Mouse (Mus musculus) cerebellum, adult 2 months (tissue): Measurements from ENCODE around the gene Sorcs2.

ENCODE experiments used
- CTCF ChIP-seq: fragments of 200-500 bp; IDR thresholded peaks from 2 replicates; pipeline ENCODE4 v1.5.1; 2011; ENCODE audit warnings: low read depth, mild to moderate bottlenecking, control low read depth, low read length, moderate library complexity, borderline replicate concordance; ENCODE audit not compliant: insufficient read depth
- POLR2A ChIP-seq: fragments of 200-500 bp; IDR thresholded peaks from 2 replicates; pipeline ENCODE4 v1.6.1; 2011; ENCODE audit warnings: low read length, control low read depth, borderline replicate concordance; ENCODE audit not compliant: insufficient read depth

GRCm38 (mm10) chr5:36174569-36175115 is 223.3 kb downstream of the Sorcs2 start:
- TF ChIP-seq CTCF (no peak), POLR2A (no peak)
